Mouse (Mus musculus) kidney, postnatal 0 days (tissue): ENCODE results near the gene Ntm. TPM values are rescaled to one million over a fixed set of nuclear protein-coding genes. Genes with fewer than 3 reads are reported as not detected.

ENCODE experiments used
- ATAC-seq: fragments of 200-750 bp; cut with Nextera tagmentation; replicated peaks from 2 replicates; pipeline ENCODE4 v1.8.0; 2017; ENCODE audit warnings: low read depth, moderate number of reproducible peaks, moderate TSS enrichment, moderate library complexity; ENCODE audit not compliant: low FRiP score
- DNase-seq: peaks from one replicate; pipeline ENCODE4 v3.0.0-alpha.2; 2016; ENCODE audit warnings: low spot score
- H3K27ac ChIP-seq: fragments of 300-500 bp; sonication (generic); 2 replicates; pipeline ENCODE4 v1.5.1; 2014; ENCODE audit warnings: mild to moderate bottlenecking
- H3K27me3 ChIP-seq: fragments of 300-500 bp; sonication (generic); 2 replicates; pipeline ENCODE4 v1.6.1; 2014; ENCODE audit warnings: low read length, mixed read lengths; ENCODE audit not compliant: insufficient read depth
- H3K36me3 ChIP-seq: fragments of 300-500 bp; sonication (generic); 2 replicates; pipeline ENCODE4 v1.6.1; 2014; ENCODE audit warnings: low read length, mixed read lengths; ENCODE audit not compliant: insufficient read depth
- H3K4me1 ChIP-seq: fragments of 300-500 bp; sonication (generic); replicated peaks from 2 replicates; pipeline ENCODE4 v1.6.1; 2014; ENCODE audit warnings: antibody characterized with exemption, low read length, mixed read lengths; ENCODE audit not compliant: insufficient read depth
- H3K4me2 ChIP-seq: fragments of 300-500 bp; sonication (generic); 2 replicates; pipeline ENCODE4 v1.6.1; 2014; ENCODE audit warnings: mild to moderate bottlenecking, low read length, moderate library complexity, mixed read lengths
- H3K4me3 ChIP-seq: fragments of 300-500 bp; sonication (generic); replicated peaks from 2 replicates; pipeline ENCODE4 v1.5.1; 2014; ENCODE audit warnings: low read depth, low read length
- H3K9ac ChIP-seq: fragments of 300-500 bp; sonication (generic); 2 replicates; pipeline ENCODE4 v1.6.1; 2014; ENCODE audit warnings: low read depth, low read length
- H3K9me3 ChIP-seq: fragments of 300-500 bp; sonication (generic); replicated peaks from 2 replicates; pipeline ENCODE4 v1.6.1; 2016; ENCODE audit warnings: low read length, inconsistent platforms, mixed read lengths
- CTCF ChIP-seq: IDR thresholded peaks from 2 replicates; pipeline ENCODE4 v1.5.1; 2016; ENCODE audit warnings: antibody characterized with exemption, low read depth, mild to moderate bottlenecking, moderate library complexity
- WGBS: fragments of 180-500 bp; shearing (Covaris S2); extraction: QIAGEN DNeasy Blood & Tissue Kit; methylation state at CpG from one replicate; pipeline ENCODE4 v1.1.7; 2014; 5-methylcytosine and 5-hydroxymethylcytosine counted together
- polyA plus RNA-seq: library from polyadenylated mRNA; unstranded; fragments of >200 nt; fragmentation: Nextera tagmentation; extraction: Ambion mirVana; gene quantifications from 2 replicates; pipeline ENCODE4 v1.2.1, GENCODE M21; 2015

Ntm gene
- polyA plus RNA-seq, 1 experiment from 2014 or later = 20.6 TPM

- H3K27ac ChIP-seq = no peak overlapping the region
- 90% methylated on average over 8 of the region's 8 CpGs for WGBS
- ATAC-seq = no peak
Observed at GRCm38 (mm10) chr9:29550107-29550506, 412.8 kb downstream of the Ntm start.

DNA sequence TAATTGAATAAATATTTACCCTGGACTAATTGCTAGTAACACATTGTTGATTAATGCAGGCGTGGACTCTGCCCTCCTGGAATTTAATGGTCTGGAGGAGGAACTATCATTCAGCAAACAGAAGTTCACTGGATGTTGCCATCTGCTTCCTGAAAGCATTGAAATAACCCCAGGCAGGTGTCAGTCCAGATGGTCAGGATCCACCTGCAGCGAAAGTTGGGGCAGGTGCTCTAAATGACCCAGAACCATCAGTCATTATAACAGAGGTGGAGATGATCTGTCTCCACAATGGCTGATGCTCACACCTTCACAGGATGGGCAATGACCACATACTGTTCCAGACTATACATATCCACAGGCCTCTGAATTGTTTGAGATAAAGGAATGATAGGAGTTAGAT lies 426.5 kb downstream of the Ntm start:
- Histone ChIP-seq H3K4me3 (no peak overlapping the region), H3K9me3 (no peaks in the 10 kb centered on the region), H3K9ac (no peak overlapping the region), H3K36me3 (no peaks in the 10 kb centered on the region), H3K4me1 (no peaks in the 10 kb centered on the region), H3K4me2 (no peak overlapping the region), H3K27ac (no peak overlapping the region), H3K27me3 (no peaks in the 10 kb centered on the region)
- ATAC-seq (no peak), DNase-seq (no peak)
- no peak for TF ChIP-seq CTCF
- 63% methylated on average over 2 of the region's 2 CpGs for WGBS

More at GRCm38 (mm10) chr9:29550107-29550506, 412.8 kb downstream of the Ntm start:
- Histone ChIP-seq H3K27me3 (no peaks in the 10 kb centered on the region), H3K9me3 (no peaks in the 10 kb centered on the region), H3K4me2 (no peak overlapping the region), H3K9ac (no peak overlapping the region), H3K36me3 (no peaks in the 10 kb centered on the region), H3K4me3 (no peak overlapping the region), H3K4me1 (no peaks in the 10 kb centered on the region)
- no peak for TF ChIP-seq CTCF
- DNase-seq = no peak

DNA sequence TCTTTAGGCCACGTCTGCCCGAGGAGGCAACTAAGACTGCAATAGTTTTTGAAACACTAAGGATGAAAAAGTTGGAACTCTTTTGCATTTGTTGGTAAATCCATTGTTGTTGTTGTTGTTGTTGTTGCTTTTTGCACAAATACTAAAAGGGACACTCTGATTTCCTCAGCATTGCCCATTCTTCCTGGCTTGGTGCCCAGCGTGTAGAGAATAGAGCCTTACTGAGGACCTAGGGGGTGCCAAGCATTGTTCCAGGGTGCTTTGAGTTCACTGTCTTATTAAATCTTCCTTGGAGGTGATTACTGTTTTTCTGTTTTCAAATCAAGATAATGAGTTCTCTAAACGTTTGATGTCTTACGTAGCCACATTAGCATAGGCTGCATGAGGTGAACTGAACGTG lies 428.2 kb downstream of the Ntm start:
- Histone ChIP-seq H3K27ac (no peak overlapping the region), H3K9ac (no peak overlapping the region), H3K4me1 (no peaks in the 10 kb centered on the region), H3K36me3 (no peaks in the 10 kb centered on the region), H3K4me2 (no peak overlapping the region), H3K4me3 (no peak overlapping the region), H3K9me3 (no peaks in the 10 kb centered on the region), H3K27me3 (no peaks in the 10 kb centered on the region)
- TF ChIP-seq CTCF = no peak
- no peak for DNase-seq
- no peak for ATAC-seq
- WGBS = 86% methylated on average over 6 of the region's 6 CpGs

DNA sequence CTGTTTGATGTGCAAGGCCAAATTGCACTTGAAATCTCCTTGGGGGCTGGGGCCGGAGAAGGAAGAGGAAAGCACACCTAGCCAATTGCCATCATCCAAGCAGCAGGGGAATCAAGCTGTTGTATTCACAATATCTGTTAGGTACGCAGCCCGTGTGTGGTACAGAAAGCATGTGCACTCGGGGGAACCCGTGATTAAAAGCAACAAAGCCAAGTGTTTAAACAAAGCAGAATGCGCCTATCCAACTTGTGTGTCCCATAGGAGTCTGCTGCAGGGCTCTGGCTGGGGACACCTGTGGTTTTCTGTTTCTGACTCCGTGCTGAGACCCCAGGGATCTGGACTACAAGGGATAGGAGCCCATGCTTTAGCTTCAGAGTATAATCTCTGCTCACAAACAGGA lies 428.6 kb downstream of the Ntm start:
- no peak for ATAC-seq
- WGBS = 66% methylated on average over 7 of the region's 7 CpGs
- H3K4me3 ChIP-seq = no peak overlapping the region
- no peak overlapping the region for H3K27ac ChIP-seq
- H3K9me3 ChIP-seq = no peaks in the 10 kb centered on the region
- H3K4me1 ChIP-seq = no peaks in the 10 kb centered on the region
- no peak for TF ChIP-seq CTCF
- H3K4me2 ChIP-seq = no peak overlapping the region
- H3K27me3 ChIP-seq = no peaks in the 10 kb centered on the region
- DNase-seq = no peak
- no peak overlapping the region for H3K9ac ChIP-seq
- H3K36me3 ChIP-seq = no peaks in the 10 kb centered on the region

DNA sequence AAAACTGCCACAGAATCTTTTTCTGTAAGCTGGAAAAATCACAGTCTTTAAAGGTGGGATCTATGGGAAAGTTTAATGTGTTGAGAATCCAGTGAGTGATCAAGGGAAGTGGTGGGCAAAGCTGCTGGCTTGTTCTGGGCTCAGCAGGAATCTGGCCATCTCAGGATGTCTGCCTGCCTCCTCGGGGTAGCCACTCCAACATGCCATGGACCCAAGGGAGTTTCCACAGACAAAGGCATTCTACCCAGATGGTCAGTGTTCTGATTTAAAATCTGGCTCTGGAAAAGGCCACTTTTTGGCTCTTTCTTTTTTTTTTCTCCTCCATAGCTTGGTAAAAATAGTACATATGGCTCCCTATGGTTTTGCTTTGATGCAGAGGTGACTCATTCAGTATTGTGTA lies 429.4 kb downstream of the Ntm start:
- ATAC-seq = no peak
- H3K4me2 ChIP-seq = no peak overlapping the region
- H3K36me3 ChIP-seq = no peaks in the 10 kb centered on the region
- H3K27ac ChIP-seq = no peak overlapping the region
- WGBS = 32% methylated on average over 1 of the region's 1 CpGs
- no peaks in the 10 kb centered on the region for H3K4me1 ChIP-seq
- TF ChIP-seq CTCF = no peak
- H3K9me3 ChIP-seq = no peaks in the 10 kb centered on the region
- no peaks in the 10 kb centered on the region for H3K27me3 ChIP-seq
- DNase-seq = no peak
- H3K9ac ChIP-seq = no peak overlapping the region
- no peak overlapping the region for H3K4me3 ChIP-seq

GRCm38 (mm10) chr9:29531147-29531917 lies 431.6 kb downstream of the Ntm start:
- H3K27ac ChIP-seq = no peak overlapping the region
- H3K9me3 ChIP-seq = no peaks in the 10 kb centered on the region
- H3K36me3 ChIP-seq = no peaks in the 10 kb centered on the region
- no peak overlapping the region for H3K4me2 ChIP-seq
- WGBS = 75% methylated on average over 6 of the region's 6 CpGs
- DNase-seq (no peak), ATAC-seq (no peak)
- H3K9ac ChIP-seq = no peak overlapping the region
- TF ChIP-seq CTCF = no peak
- H3K4me3 ChIP-seq = no peak overlapping the region
- no peaks in the 10 kb centered on the region for H3K4me1 ChIP-seq
- no peaks in the 10 kb centered on the region for H3K27me3 ChIP-seq

GRCm38 (mm10) chr9:29524109-29524508 lies 438.8 kb downstream of the Ntm start:
- H3K4me2 ChIP-seq = no peak overlapping the region
- no peaks in the 10 kb centered on the region for H3K27me3 ChIP-seq
- H3K9ac ChIP-seq = no peak overlapping the region
- no peak overlapping the region for H3K27ac ChIP-seq
- no peak overlapping the region for H3K4me3 ChIP-seq
- ATAC-seq (no peak), DNase-seq (no peak)
- H3K9me3 ChIP-seq = no peaks in the 10 kb centered on the region
- WGBS = 71% methylated on average over 1 of the region's 1 CpGs
- no peaks in the 10 kb centered on the region for H3K36me3 ChIP-seq
- no peak for TF ChIP-seq CTCF
- no peaks in the 10 kb centered on the region for H3K4me1 ChIP-seq
